Mouse (Mus musculus): ENCODE results near the gene Als2. TPM values are rescaled to one million over a fixed set of nuclear protein-coding genes. Genes with fewer than 3 reads are reported as not detected.

Gene Als2
- total RNA-seq (2022), result 10 to 100 TPM; 11.2 to 13.5 (median 13.2) TPM

DNA sequence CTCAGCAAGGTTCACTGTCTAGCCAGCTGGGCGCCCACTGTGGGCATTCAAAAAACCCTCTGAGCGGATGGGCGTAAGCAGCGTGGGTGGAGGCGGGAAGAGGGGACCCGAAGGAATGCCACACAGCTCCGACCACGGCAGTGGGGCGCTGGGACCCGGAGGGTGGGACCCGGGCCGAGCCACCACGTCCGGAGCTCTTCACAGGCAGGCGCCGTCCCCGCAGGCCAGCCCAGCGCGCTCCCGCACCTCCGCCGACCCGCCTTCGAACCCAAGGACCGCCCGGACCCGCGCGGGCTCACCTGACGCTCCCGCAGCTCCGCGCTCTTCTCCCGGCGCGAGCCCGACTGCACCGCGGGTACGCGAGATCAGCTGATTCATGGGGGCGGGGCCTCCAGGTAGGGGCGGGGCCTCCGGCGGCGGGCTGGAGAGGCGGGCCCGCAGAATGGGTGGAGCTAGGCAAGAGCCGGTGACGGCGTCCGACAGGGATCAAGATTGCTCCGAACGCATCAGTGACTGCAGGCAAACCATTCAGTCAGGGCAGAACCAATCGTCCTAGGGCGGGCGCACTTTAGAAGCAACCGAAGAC lies at the start of gene Als2:
TSS of gene Als2 (minus strand) at position 376 of the 586 bp plus-strand sequence.
- peak; percentile 96 for DNase-seq

GRCm38 (mm10) chr1:59286316-59286850 lies 49.4 kb upstream of the Als2 start:
- no peak for DNase-seq

DNA sequence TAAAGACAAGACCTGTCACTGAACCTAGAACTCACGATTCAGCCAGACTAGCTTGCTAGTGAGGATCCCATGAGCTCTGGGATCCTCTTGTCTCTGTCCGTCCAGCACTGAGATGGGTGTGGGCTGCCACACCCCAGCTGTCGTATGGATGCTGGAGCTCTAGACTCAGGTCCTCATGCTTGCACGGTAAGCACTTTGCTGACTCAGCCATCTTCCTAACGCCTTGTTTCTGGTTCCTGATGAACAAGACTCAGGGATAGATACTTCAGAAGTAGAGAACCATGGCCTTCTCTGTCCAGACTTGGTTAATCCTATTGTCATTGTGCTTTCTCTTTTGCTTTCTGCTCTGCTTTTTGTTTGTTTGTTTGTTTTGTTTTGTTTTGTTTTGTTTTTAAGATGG lies 48.8 kb upstream of the Als2 start:
- no peak for DNase-seq

DNA sequence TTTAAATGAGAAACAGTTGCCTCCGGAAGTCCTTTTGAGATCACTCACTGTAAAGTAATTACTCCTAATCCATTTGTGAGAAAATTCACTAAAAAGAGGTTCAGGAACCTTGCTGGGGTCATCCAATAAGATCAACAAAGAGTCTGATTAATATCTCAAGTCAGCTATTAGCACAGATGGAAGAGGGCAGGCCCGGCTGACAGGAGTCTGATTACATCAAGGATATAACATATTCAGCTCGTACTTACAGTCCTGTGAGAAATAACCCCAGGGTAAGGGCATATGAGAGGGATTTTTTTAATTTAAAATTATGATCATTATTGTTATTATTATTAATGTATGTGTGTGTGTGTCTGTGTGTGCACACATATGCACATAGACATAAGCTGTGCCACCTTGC lies 35.2 kb upstream of the Als2 start:
- DNase-seq, result no peak

GRCm38 (mm10) chr1:59269951-59270689 lies 33.1 kb upstream of the Als2 start:
- peak; percentile 7 for DNase-seq

DNA sequence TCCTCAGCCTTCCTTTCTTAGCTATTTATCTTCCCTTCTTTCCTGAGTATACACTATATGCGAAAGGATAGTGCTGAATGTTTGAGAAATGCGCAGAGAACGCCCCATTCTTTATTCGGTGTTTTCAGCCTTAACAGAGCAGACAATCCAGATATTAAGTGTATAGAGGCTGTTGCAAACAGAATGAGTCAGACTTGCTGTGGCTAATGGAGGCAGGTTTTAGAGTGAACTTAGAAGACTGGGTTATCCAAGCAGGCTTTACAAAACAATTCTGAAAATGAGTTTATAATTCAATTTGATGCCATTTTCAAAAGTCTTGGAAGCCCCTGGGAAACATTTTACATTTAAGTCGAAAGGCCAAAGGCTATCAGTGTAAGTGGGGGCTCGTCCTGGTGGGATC lies 32.4 kb upstream of the Als2 start:
- DNase-seq, result no peak

DNA sequence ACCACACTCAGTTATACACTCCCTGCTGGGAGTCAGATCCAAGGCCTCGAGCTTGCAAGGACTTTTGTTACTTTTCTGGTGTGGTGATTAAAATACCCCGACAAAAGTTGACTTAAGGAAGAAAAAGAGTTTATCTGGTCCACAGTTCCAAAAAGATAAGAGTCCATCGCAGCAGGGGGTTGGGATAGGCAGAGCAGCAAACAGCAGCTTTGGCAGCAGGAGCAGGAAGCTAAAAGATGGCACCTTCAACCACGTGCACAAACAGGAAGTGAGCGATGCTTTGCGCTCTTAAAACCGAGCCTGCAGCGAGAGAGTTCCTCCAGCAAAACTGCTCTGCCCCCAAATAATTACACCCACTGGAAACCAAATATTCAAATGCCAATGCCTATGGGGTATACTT lies 31.9 kb upstream of the Als2 start:
- DNase-seq, result no peak

DNA sequence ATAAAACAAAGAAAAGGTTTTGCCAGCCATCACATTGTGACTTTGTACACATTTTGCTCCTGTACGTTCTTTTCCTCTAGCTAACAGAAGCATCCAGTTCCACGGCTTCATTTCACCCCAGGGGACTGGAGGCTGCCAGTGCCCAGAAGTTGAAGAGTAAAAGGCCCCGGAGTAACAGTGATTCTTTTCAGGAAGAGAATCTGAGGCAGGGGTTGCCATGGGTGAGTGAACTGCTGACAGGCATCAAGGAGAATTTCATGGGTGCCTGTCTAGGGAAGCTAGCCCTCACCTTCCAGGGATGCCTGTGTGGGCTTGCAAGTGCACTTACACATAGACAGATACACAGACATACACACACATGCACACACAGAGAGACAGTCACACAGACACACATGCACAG lies 20.7 kb upstream of the Als2 start:
- DNase-seq, result no peak

- peak; percentile 34 for DNase-seq
Observed at GRCm38 (mm10) chr1:59256751-59257231, 19.8 kb upstream of the Als2 start, which contains the start of gene Cdk15. TSS of gene Cdk15 (plus strand) at chr1:59256906.

GRCm38 (mm10) chr1:59253301-59253909 lies 16.4 kb upstream of the Als2 start:
- no peak for DNase-seq

GRCm38 (mm10) chr1:59252762-59253161 lies 15.7 kb upstream of the Als2 start:
- no peak for DNase-seq

DNA sequence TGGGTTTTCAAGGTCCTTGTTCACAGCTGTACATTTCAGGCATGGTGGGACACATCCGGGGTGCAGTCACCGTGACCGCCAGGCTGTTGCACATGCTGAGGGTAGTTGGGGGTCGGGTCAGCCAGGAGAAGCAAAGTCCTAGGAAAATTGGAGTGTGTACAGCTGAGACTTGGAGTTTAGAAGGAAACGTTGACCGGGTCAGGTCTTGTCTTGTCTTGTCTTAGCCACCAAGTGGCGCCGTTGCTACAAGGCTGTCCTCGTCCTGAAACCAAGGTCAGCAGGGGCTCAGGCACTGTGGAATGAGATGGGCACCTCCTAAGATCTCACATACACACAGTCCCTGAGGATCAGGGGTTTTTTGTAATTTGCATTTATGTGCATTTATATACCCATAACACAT lies 10.6 kb upstream of the Als2 start:
- DNase-seq, result peak; percentile 27

- no peak for DNase-seq
Observed at GRCm38 (mm10) chr1:59243770-59244169, 6.7 kb upstream of the Als2 start.

DNA sequence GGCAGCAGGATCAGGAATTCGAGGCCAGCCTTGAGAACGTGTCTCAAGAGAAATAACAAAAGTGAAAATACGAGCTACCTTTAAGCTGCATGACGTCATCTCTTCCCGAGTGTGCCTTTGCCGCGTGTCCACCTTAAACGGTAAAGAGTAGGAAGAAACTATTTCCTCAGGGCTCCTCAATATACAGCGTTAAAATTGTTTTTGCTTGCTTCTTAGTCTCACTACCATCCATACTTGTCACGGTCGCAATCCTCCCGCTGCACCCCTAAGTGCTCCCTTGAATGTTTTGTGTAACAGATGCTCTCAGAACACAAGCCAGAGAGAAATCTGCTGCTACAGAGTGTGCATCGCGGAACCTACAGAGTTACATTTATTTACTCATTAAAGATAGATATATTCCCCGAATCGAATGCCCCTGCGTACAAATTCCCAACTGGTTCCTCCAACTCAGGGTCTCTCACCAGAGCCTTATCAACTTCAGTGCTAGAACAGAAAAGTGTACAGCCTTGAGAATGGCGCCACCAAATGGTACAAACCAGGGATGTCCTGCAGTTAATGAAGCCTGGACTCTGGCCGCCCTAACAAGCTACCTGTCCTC lies 682 bp upstream of the Als2 start:
- peak; percentile 58 for DNase-seq

GRCm38 (mm10) chr1:59229187-59229586 lies 7.8 kb downstream of the Als2 start:
- DNase-seq, result no peak

- DNase-seq, result no peak
Observed at GRCm38 (mm10) chr1:59228552-59228951, 8.5 kb downstream of the Als2 start.

DNA sequence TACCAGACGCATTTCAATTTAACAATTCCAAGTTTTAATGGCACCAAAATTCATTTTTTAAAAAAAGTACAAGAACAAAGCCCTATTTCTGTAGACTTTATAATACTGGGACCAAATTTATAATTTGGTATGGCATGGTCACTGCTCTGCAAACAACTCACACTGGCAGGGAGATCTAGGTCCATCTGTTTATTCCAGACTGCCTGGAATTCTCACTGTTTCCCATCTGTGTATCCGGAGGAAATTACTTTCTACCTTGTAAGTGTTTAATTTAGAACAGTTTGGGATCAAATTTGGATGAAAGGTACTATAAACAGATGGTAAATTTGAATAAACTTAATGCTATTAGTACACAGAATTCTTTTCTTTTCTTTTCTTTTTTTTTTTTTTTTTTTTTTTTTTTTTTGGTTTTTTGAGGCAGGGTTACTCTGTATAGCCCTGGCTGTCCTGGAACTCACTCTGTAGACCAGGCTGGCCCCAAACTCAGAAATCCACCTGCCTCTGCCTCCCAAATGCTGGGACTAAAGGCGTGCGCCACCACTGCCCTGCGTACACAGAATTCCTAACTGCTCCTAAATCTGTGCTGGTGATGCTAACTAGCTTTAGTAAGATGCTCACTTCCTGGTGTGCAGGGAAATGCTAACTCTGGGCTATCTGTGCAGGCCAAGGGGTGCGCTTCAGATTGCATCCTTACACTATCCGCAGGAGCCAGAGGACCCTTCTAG lies 14.8 kb downstream of the Als2 start:
- no peak for DNase-seq

DNA sequence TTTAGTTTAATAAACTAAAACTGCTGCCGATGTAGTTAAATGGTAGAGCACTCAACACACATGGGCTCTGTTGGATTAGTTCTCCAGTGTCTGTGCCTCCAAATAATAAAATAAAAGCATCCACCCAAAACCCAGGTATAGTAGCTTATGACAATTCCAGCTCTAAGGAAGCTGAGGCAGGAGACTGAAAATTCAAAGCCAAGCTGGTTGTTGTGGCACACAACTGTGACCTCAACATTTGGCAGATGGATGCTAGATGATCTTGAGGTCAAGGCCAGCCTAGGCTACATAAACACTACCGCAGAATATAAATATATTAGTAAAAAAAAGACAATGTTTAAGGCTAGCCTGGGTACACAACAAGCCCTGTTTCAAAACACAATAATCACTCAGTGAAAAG lies 15.4 kb downstream of the Als2 start:
- no peak for DNase-seq

- DNase-seq, result no peak
Observed at GRCm38 (mm10) chr1:59220371-59220770, 16.7 kb downstream of the Als2 start.

GRCm38 (mm10) chr1:59215446-59215845 lies 21.6 kb downstream of the Als2 start:
- no peak for DNase-seq

GRCm38 (mm10) chr1:59212951-59213350 lies 24.1 kb downstream of the Als2 start:
- no peak for DNase-seq

DNA sequence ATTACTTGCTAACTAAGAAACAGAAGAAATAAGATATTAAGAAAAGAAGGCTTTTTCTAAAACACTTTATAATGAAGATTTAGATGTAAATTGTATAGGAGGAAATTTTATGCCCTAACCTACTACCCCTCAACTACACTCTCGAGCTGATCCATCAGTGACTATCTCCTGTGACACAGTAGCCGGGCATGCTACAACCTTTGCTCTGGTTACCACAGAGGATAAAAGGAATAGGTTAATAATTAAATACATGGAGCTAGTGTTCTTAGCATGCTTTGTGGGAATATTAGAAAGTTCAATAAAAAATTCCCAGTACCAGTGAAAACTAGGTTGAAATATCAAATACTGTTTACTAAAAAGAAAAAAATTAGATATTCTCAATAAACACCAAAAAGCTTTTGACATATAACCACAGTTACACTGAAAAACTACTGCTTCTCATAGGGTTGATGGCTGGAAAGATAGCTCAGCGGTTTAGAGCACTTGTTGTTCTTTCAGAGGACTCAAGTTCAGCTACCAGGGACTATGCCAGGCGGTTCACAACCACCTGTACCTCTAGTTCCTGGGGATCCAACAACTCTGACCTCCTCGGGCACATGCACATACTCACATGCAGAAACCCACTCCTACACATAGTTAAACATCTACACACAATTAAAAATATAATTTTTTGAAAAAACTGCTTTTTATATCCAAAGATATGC lies 24.8 kb downstream of the Als2 start:
- no peak for DNase-seq

Data from adrenal gland, adult 8-10 months (tissue).